11 mouse cellular contexts compared by ENCODE assay signal in the genomic region with DNA sequence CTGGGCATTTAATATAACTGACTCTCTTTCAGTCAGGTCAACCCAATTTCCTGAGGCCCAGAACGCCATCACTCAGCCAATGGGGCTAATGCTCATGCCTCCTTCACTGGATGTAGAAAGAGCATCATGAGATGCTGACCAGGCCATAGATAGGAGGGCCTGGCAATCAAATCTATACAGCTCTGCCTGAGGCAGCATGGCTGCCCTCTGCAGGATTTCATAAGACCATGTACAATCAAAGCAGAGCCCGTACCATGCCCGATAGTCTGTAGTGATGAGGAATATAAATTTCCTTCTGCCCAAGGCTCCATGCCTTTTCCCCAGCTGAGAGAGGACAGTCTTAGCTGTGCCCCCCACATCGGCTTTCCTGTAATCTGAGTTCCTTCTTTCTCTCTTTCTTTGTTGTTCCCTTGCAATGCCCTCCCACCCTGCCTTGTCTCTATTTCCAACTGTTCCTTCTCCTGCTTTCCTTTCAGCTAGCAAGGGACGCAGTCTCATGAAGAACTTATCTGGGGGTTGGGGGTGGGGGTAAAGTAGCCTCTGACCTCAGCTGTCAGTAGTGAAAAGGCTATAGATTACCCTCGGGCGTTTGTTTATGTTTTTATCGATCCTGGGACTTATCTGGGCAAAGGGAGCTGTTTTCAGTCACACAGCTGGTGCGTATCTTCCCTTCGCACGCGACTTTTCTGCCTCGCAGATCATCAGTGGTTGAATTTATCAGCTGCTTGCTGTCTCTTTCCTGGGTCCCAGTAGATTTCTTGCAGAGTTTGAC. TPM values are rescaled to one million over a fixed set of nuclear protein-coding genes. Genes with fewer than 3 reads are reported as not detected.
DNase-seq lines count a peak whose midpoint lies in the region; ATAC-seq lines count a peak whose summit lies in the region.
"Had no signal": no experiment of that assay in that cellular context is flagged by ENCODE, and none has a peak within 500 bp of the region (broad histone marks: within the 10 kb centered on the region; RNA-seq: fewer than 3 reads in every experiment).

No protein-coding gene starts in this region.

- peak overlapping the region; percentile 52; the same call in 1 of the 2 replicates for H3K27ac ChIP-seq in heart, embryonic 10.5 days
- peak overlapping the region; percentile 31; the same call in 1 of the 2 replicates for H3K27ac ChIP-seq in lung, embryonic 16.5 days (ENCODE audit: low read length)
- H3K27ac ChIP-seq in embryonic facial prominence, embryonic 12.5 days: peak overlapping the region; percentile 41; the same call in 1 of the 2 replicates
- 0 out of 2 replicates have a peak overlapping the region, but pooled peaks have one; percentile 8 for H3K27ac ChIP-seq in liver, embryonic 16.5 days (ENCODE audit: low read length)
- H3K27ac ChIP-seq: hindbrain, embryonic 15.5 days had no signal

- peaks cover 17% of the 10 kb centered on the region for H3K4me1 ChIP-seq in heart, embryonic 10.5 days
- H3K4me1 ChIP-seq in lung, embryonic 16.5 days (replicated peaks; ENCODE audit: control insufficient read depth, insufficient read depth, low read length): peaks cover 5% of the 10 kb centered on the region; the same call in 1 of the 2 replicates
- peaks cover 4% of the 10 kb centered on the region for H3K4me1 ChIP-seq in embryonic facial prominence, embryonic 12.5 days
- H3K4me1 ChIP-seq in liver, embryonic 16.5 days (ENCODE audit: control insufficient read depth, low read depth, low read length): peaks cover 12% of the 10 kb centered on the region
- H3K4me1 ChIP-seq: hindbrain, embryonic 15.5 days had no signal

- 16% methylated on average over 13 of the region's 13 CpGs for WGBS in heart, embryonic 10.5 days
- 26% methylated on average over 13 of the region's 13 CpGs for WGBS in lung, embryonic 16.5 days
- 46% methylated on average over 13 of the region's 13 CpGs for WGBS in embryonic facial prominence, embryonic 12.5 days
- 16% methylated on average over 13 of the region's 13 CpGs for WGBS in liver, embryonic 16.5 days (ENCODE audit: insufficient replicate concordance)

- no peak overlapping the region for H3K9ac ChIP-seq in lung, embryonic 16.5 days (ENCODE audit: low read length)
- no peak overlapping the region for H3K9ac ChIP-seq in embryonic facial prominence, embryonic 12.5 days
- H3K9ac ChIP-seq in liver, embryonic 16.5 days (ENCODE audit: low read depth, low read length): no peak overlapping the region
- H3K9ac ChIP-seq: hindbrain, embryonic 15.5 days had no signal

- peak; percentile 51 for ATAC-seq in lung, embryonic 16.5 days (ENCODE audit: low read depth)
- ATAC-seq in embryonic facial prominence, embryonic 12.5 days (ENCODE audit: insufficient number of reproducible peaks, insufficient read depth, low FRiP score, low TSS enrichment): no peak
- peak; percentile 47; the same call in 1 of the 2 replicates for ATAC-seq in liver, embryonic 16.5 days (ENCODE audit: low read depth)

- no peaks in the 10 kb centered on the region for H3K9me3 ChIP-seq in heart, embryonic 10.5 days
- no peaks in the 10 kb centered on the region for H3K9me3 ChIP-seq in lung, embryonic 16.5 days (ENCODE audit: control insufficient read depth, low read length)
- no peaks in the 10 kb centered on the region for H3K9me3 ChIP-seq in embryonic facial prominence, embryonic 12.5 days
- no peaks in the 10 kb centered on the region for H3K9me3 ChIP-seq in liver, embryonic 16.5 days (replicated peaks; ENCODE audit: control insufficient read depth, low read length)
- H3K9me3 ChIP-seq: hindbrain, embryonic 15.5 days had no signal

- DNase-seq in heart, embryonic 10.5 days (ENCODE audit: low spot score): no peak
- no peak for DNase-seq in heart, adult 18-20 months
- DNase-seq in lung, postnatal 36 days: no peak
- no peak for DNase-seq in frontal cortex, postnatal 10 days (ENCODE audit: low spot score in 2 of 2)
- no peak for DNase-seq in layer of hippocampus, adult 18-20 months (ENCODE audit: low spot score in 2 of 2)
- DNase-seq: adrenal gland, postnatal 25 days; cerebellum, adult 18-20 months had no signal

- H3K27me3 ChIP-seq in heart, embryonic 10.5 days (ENCODE audit: insufficient read depth, poor library complexity, severe bottlenecking): no peaks in the 10 kb centered on the region
- no peaks in the 10 kb centered on the region for H3K27me3 ChIP-seq in lung, embryonic 16.5 days (ENCODE audit: control insufficient read depth, insufficient read depth, low read depth, low read length)
- H3K27me3 ChIP-seq in embryonic facial prominence, embryonic 12.5 days: no peaks in the 10 kb centered on the region
- H3K27me3 ChIP-seq in liver, embryonic 16.5 days (ENCODE audit: control insufficient read depth, insufficient read depth, low read depth, low read length): no peaks in the 10 kb centered on the region
- H3K27me3 ChIP-seq: hindbrain, embryonic 15.5 days had no signal

- H3K4me2 ChIP-seq in lung, embryonic 16.5 days (ENCODE audit: low read depth, low read length): 0 out of 2 replicates have a peak overlapping the region, but pooled peaks have one; percentile 11
- no peak overlapping the region for H3K4me2 ChIP-seq in embryonic facial prominence, embryonic 12.5 days (replicated peaks)
- H3K4me2 ChIP-seq in liver, embryonic 16.5 days (ENCODE audit: low read depth, low read length): no peak overlapping the region; the same call in 1 of the 2 replicates
- H3K4me2 ChIP-seq: hindbrain, embryonic 15.5 days had no signal

- peak overlapping the region; percentile 35 for H3K4me3 ChIP-seq in heart, embryonic 10.5 days
- no peak overlapping the region for H3K4me3 ChIP-seq in lung, embryonic 16.5 days (ENCODE audit: low read length)
- H3K4me3 ChIP-seq in embryonic facial prominence, embryonic 12.5 days: no peak overlapping the region
- no peak overlapping the region for H3K4me3 ChIP-seq in liver, embryonic 16.5 days (ENCODE audit: low read depth, low read length)
- H3K4me3 ChIP-seq: hindbrain, embryonic 15.5 days had no signal

- no peaks in the 10 kb centered on the region for H3K36me3 ChIP-seq in heart, embryonic 10.5 days
- H3K36me3 ChIP-seq in lung, embryonic 16.5 days (ENCODE audit: control insufficient read depth, insufficient read depth, low read length): no peaks in the 10 kb centered on the region
- H3K36me3 ChIP-seq in embryonic facial prominence, embryonic 12.5 days: no peaks in the 10 kb centered on the region
- H3K36me3 ChIP-seq in liver, embryonic 16.5 days (ENCODE audit: control insufficient read depth, insufficient read depth): no peaks in the 10 kb centered on the region
- H3K36me3 ChIP-seq: hindbrain, embryonic 15.5 days had no signal

RNA-seq across cellular contexts. Expression of a gene that starts 5.3 kb away (rescaled TPM):
- 23.9 and 27.8 TPM in 2 replicates for polyA plus RNA-seq in heart, embryonic 10.5 days (2016; fragmentation: Nextera tagmentation; extraction: Ambion mirVana)
- 10 to 100 TPM; 17.3 to 21.3 TPM for total RNA-seq in heart, adult 18-20 months (2021)
- polyA plus RNA-seq in lung, embryonic 16.5 days (2015; fragmentation: Nextera tagmentation; extraction: Ambion mirVana): 26.3 and 26.4 TPM in 2 replicates
- 32.5 and 36.5 TPM in 2 replicates for polyA plus RNA-seq in embryonic facial prominence, embryonic 12.5 days (2016; fragmentation: Nextera tagmentation; extraction: Ambion mirVana)
- polyA plus RNA-seq in liver, embryonic 16.5 days (2015; fragmentation: Nextera tagmentation; extraction: Ambion mirVana): 8.5 and 9.9 TPM in 2 replicates
- 10 to 100 TPM; 90.6 to 94.5 TPM for total RNA-seq in layer of hippocampus, adult 18-20 months (2021)

RNA-seq across cellular contexts. Expression of a gene that starts 11.2 kb away (rescaled TPM):
- 6.5 and 8.1 TPM in 2 replicates for polyA plus RNA-seq in heart, embryonic 10.5 days (2016; fragmentation: Nextera tagmentation; extraction: Ambion mirVana)
- 10 to 100 TPM; 19.1 to 21.1 TPM for total RNA-seq in heart, adult 18-20 months (2021)
- 8.9 and 9.8 TPM in 2 replicates for polyA plus RNA-seq in lung, embryonic 16.5 days (2015; fragmentation: Nextera tagmentation; extraction: Ambion mirVana)
- 10.8 and 16.8 TPM in 2 replicates for polyA plus RNA-seq in embryonic facial prominence, embryonic 12.5 days (2016; fragmentation: Nextera tagmentation; extraction: Ambion mirVana)
- polyA plus RNA-seq in liver, embryonic 16.5 days (2015; fragmentation: Nextera tagmentation; extraction: Ambion mirVana): 2.0 TPM in 2 replicates
- 1 to 10 TPM; 5.1 to 5.8 TPM for total RNA-seq in layer of hippocampus, adult 18-20 months (2021)

RNA-seq across cellular contexts. Expression of a gene that starts 29.6 kb away (rescaled TPM):
- polyA plus RNA-seq in heart, embryonic 10.5 days (2016; fragmentation: Nextera tagmentation; extraction: Ambion mirVana): 29.0 and 32.7 TPM in 2 replicates
- total RNA-seq in heart, adult 18-20 months (2021): 10 to 100 TPM; 10.1 to 12.4 TPM
- 84.9 and 87.6 TPM in 2 replicates for polyA plus RNA-seq in lung, embryonic 16.5 days (2015; fragmentation: Nextera tagmentation; extraction: Ambion mirVana)
- polyA plus RNA-seq in embryonic facial prominence, embryonic 12.5 days (2016; fragmentation: Nextera tagmentation; extraction: Ambion mirVana): 22.7 and 26.1 TPM in 2 replicates
- 22.5 and 24.8 TPM in 2 replicates for polyA plus RNA-seq in liver, embryonic 16.5 days (2015; fragmentation: Nextera tagmentation; extraction: Ambion mirVana)
- total RNA-seq in layer of hippocampus, adult 18-20 months (2021): 10 to 100 TPM; 18.8 to 20.6 TPM

RNA-seq across cellular contexts. Expression of a gene that starts 43.6 kb away (rescaled TPM):
- 7.9 and 18.6 TPM in 2 replicates for polyA plus RNA-seq in heart, embryonic 10.5 days (2016; fragmentation: Nextera tagmentation; extraction: Ambion mirVana)
- 1 to 10 TPM; 5.6 to 5.8 TPM for total RNA-seq in heart, adult 18-20 months (2021)
- 0.35 and 0.60 TPM in 2 replicates for polyA plus RNA-seq in lung, embryonic 16.5 days (2015; fragmentation: Nextera tagmentation; extraction: Ambion mirVana)
- 2.9 and 3.8 TPM in 2 replicates for polyA plus RNA-seq in embryonic facial prominence, embryonic 12.5 days (2016; fragmentation: Nextera tagmentation; extraction: Ambion mirVana)
- polyA plus RNA-seq in liver, embryonic 16.5 days (2015; fragmentation: Nextera tagmentation; extraction: Ambion mirVana): 0.37 TPM in 1 of 2 replicates, not detected in the other
- under 1 TPM; 0.23 to 0.42 TPM for total RNA-seq in layer of hippocampus, adult 18-20 months (2021)
